Mouse (Mus musculus): ENCODE measurements around the gene Tubb4b.
A peak's percentile ranks its signal among the peaks of the same experiment; 100 is the strongest.

The Tubb4b gene

GRCm38 (mm10) chr2:25223681-25224491, 616 bp downstream of the Tubb4b start:
- DNase-seq = peak; percentile 91

- DNase-seq = peak; percentile 12
These were observed 3.1 kb downstream of the Tubb4b start for GRCm38 (mm10) chr2:25221331-25221772.

- peak; percentile 4 for DNase-seq
These were observed 6.1 kb downstream of the Tubb4b start, which contains the start of gene Fam166a for GRCm38 (mm10) chr2:25218445-25218844. TSS of gene Fam166a (plus strand) at chr2:25218745.

- DNase-seq = peak; percentile 62
These were observed 6.8 kb downstream of the Tubb4b start for GRCm38 (mm10) chr2:25217666-25218065.

- peak; percentile 84 for DNase-seq
These were observed 10.1 kb downstream of the Tubb4b start, which contains the start of gene Stpg3 for GRCm38 (mm10) chr2:25214444-25214843. TSS of gene Stpg3 (minus strand) at chr2:25214637.

- DNase-seq = no peak
These were observed 11.1 kb downstream of the Tubb4b start for GRCm38 (mm10) chr2:25213266-25213865.

- DNase-seq = peak; percentile 91
These were observed 13.3 kb downstream of the Tubb4b start, which contains the start of gene Nelfb for GRCm38 (mm10) chr2:25211121-25211670. TSS of gene Nelfb (minus strand) at chr2:25211489.

- no peak for DNase-seq
These were observed 13.8 kb downstream of the Tubb4b start for GRCm38 (mm10) chr2:25210686-25211085.

GRCm38 (mm10) chr2:25207593-25207992, 16.9 kb downstream of the Tubb4b start:
- DNase-seq = peak; percentile 60

GRCm38 (mm10) chr2:25203631-25204214, 20.8 kb downstream of the Tubb4b start:
- no peak for DNase-seq

GRCm38 (mm10) chr2:25200631-25201030, 23.9 kb downstream of the Tubb4b start:
- no peak for DNase-seq

GRCm38 (mm10) chr2:25197946-25198345, 26.6 kb downstream of the Tubb4b start:
- no peak for DNase-seq

GRCm38 (mm10) chr2:25197191-25197590, 27.3 kb downstream of the Tubb4b start:
- no peak for DNase-seq

GRCm38 (mm10) chr2:25196172-25196954, 28.1 kb downstream of the Tubb4b start, which contains the start of gene Tor4a:
TSS of gene Tor4a (minus strand) at chr2:25196886.
- peak; percentile 92 for DNase-seq

GRCm38 (mm10) chr2:25195211-25196156, 29.0 kb downstream of the Tubb4b start:
- DNase-seq = peak; percentile 86

- no peak for DNase-seq
These were observed 29.9 kb downstream of the Tubb4b start for GRCm38 (mm10) chr2:25194486-25195171.

GRCm38 (mm10) chr2:25194006-25194405, 30.5 kb downstream of the Tubb4b start:
- no peak for DNase-seq

GRCm38 (mm10) chr2:25193330-25193770, 31.2 kb downstream of the Tubb4b start:
- peak; percentile 93 for DNase-seq

GRCm38 (mm10) chr2:25187841-25188240, 36.7 kb downstream of the Tubb4b start:
- no peak for DNase-seq

GRCm38 (mm10) chr2:25186575-25186930, 37.9 kb downstream of the Tubb4b start:
- DNase-seq = no peak

All from kidney, adult 9 months (tissue).